Mouse (Mus musculus) heart, embryonic 13.5 days (tissue): Measurements from ENCODE around the gene Fosl1. TPM values are rescaled to one million over a fixed set of nuclear protein-coding genes. Genes with fewer than 3 reads are reported as not detected.

Experiments used
- ATAC-seq: fragments of 200-750 bp; cut with Nextera tagmentation; 2 replicates; pipeline ENCODE4 v1.8.0; 2017; ENCODE audit warnings: moderate TSS enrichment; ENCODE audit not compliant: insufficient number of reproducible peaks, low FRiP score, low TSS enrichment; ENCODE audit errors: extremely low read depth
- H3K27ac ChIP-seq: fragments of 300-500 bp; sonication (generic); replicated peaks from 2 replicates; pipeline ENCODE4 v1.5.1; 2015; ENCODE audit warnings: moderate library complexity, mild to moderate bottlenecking, inconsistent platforms
- H3K27me3 ChIP-seq: fragments of 300-500 bp; sonication (generic); replicated peaks from 2 replicates; pipeline ENCODE4 v1.6.1; 2015; ENCODE audit warnings: mild to moderate bottlenecking, inconsistent platforms
- H3K36me3 ChIP-seq: fragments of 300-500 bp; sonication (generic); 2 replicates; pipeline ENCODE4 v1.6.1; 2015; ENCODE audit warnings: mild to moderate bottlenecking, inconsistent platforms
- H3K4me1 ChIP-seq: fragments of 300-500 bp; sonication (generic); 2 replicates; pipeline ENCODE4 v1.6.1; 2015; ENCODE audit warnings: inconsistent platforms
- H3K4me2 ChIP-seq: fragments of 300-500 bp; sonication (generic); 2 replicates; pipeline ENCODE4 v1.6.1; 2015; ENCODE audit warnings: inconsistent platforms, mild to moderate bottlenecking, moderate library complexity
- H3K4me3 ChIP-seq: fragments of 300-500 bp; sonication (generic); 2 replicates; pipeline ENCODE4 v1.5.1; 2015; ENCODE audit warnings: moderate library complexity, mild to moderate bottlenecking, inconsistent platforms
- H3K9ac ChIP-seq: fragments of 300-500 bp; sonication (generic); 2 replicates; pipeline ENCODE4 v1.6.1; 2015; ENCODE audit warnings: inconsistent platforms, mild to moderate bottlenecking, moderate library complexity
- H3K9me3 ChIP-seq: fragments of 300-500 bp; sonication (generic); 2 replicates; pipeline ENCODE4 v1.6.1; 2016; ENCODE audit warnings: inconsistent platforms
- WGBS: fragments of 180-500 bp; shearing (Covaris S2); methylation state at CpG from one replicate; pipeline ENCODE4 v1.1.7; 2015; ENCODE audit warnings: mixed read lengths; 5-methylcytosine and 5-hydroxymethylcytosine counted together
- polyA plus RNA-seq: library from polyadenylated mRNA; unstranded; fragments of >200 nt; fragmentation: Nextera tagmentation; extraction: Ambion mirVana; gene quantifications from 2 replicates; pipeline ENCODE4 v1.2.1, GENCODE M21; 2015

Gene Fosl1
- polyA plus RNA-seq, 1 experiment from 2014 or later = not detected

GRCm38 (mm10) chr19:5473720-5474119, 26.4 kb downstream of the Fosl1 start, which contains the start of gene Efemp2:
Gene Efemp2 (plus strand): TSS chr19:5473954.
- peak; percentile 66; the same call in 1 of the 2 replicates for ATAC-seq
- Histone ChIP-seq H3K4me3 (peak within 1 kb of the TSS; percentile 69), H3K27me3 (no peaks in the 10 kb centered on the region), H3K9ac (peak within 1 kb of the TSS; percentile 92), H3K27ac (peak within 1 kb of the TSS; percentile 86), H3K4me2 (peak within 1 kb of the TSS; percentile 75), H3K4me1 (peaks cover 24% of the 10 kb centered on the region), H3K36me3 (peaks cover 25% of the 10 kb centered on the region), H3K9me3 (no peaks in the 10 kb centered on the region)
- under 1% methylated on average over 22 of the region's 22 CpGs for WGBS

- 1% methylated on average over 46 of the region's 68 CpGs for WGBS
- Histone ChIP-seq H3K27ac (peak overlapping the region; percentile 86), H3K36me3 (peaks cover 33% of the 10 kb centered on the region), H3K4me1 (peaks cover 24% of the 10 kb centered on the region), H3K4me2 (peak overlapping the region; percentile 75), H3K9ac (peak overlapping the region; percentile 92), H3K9me3 (no peaks in the 10 kb centered on the region), H3K4me3 (peak overlapping the region; percentile 69), H3K27me3 (no peaks in the 10 kb centered on the region)
- peak; percentile 34 for ATAC-seq
Observed at GRCm38 (mm10) chr19:5474281-5475068, 27.1 kb downstream of the Fosl1 start.

- 13% methylated on average over 12 of the region's 13 CpGs for WGBS
- Histone ChIP-seq H3K36me3 (peaks cover 40% of the 10 kb centered on the region), H3K4me3 (peak overlapping the region; percentile 69), H3K4me2 (peak overlapping the region; percentile 75), H3K9ac (peak overlapping the region; percentile 92), H3K27me3 (no peaks in the 10 kb centered on the region), H3K27ac (peak overlapping the region; percentile 86), H3K9me3 (no peaks in the 10 kb centered on the region), H3K4me1 (peaks cover 24% of the 10 kb centered on the region)
- no peak; the same call in 1 of the 2 replicates for ATAC-seq
Observed at GRCm38 (mm10) chr19:5475069-5475714, 27.8 kb downstream of the Fosl1 start.

GRCm38 (mm10) chr19:5477004-5477667, 29.8 kb downstream of the Fosl1 start:
- no peak overlapping the region for H3K4me2 ChIP-seq

GRCm38 (mm10) chr19:5477668-5478300, 30.4 kb downstream of the Fosl1 start:
- WGBS = 86% methylated on average over 18 of the region's 18 CpGs
- H3K9me3 ChIP-seq = no peaks in the 10 kb centered on the region
- no peak for ATAC-seq
- H3K27ac ChIP-seq = no peak overlapping the region
- no peaks in the 10 kb centered on the region for H3K27me3 ChIP-seq
- no peak overlapping the region for H3K4me2 ChIP-seq
- peaks cover 66% of the 10 kb centered on the region for H3K36me3 ChIP-seq
- H3K9ac ChIP-seq = no peak overlapping the region
- no peak overlapping the region for H3K4me3 ChIP-seq
- H3K4me1 ChIP-seq = peaks cover 24% of the 10 kb centered on the region

More at GRCm38 (mm10) chr19:5477004-5477667, 29.8 kb downstream of the Fosl1 start:
- no peak for ATAC-seq
- peaks cover 59% of the 10 kb centered on the region for H3K36me3 ChIP-seq
- H3K4me1 ChIP-seq = peaks cover 24% of the 10 kb centered on the region
- peak overlapping the region; percentile 37; the same call in 1 of the 2 replicates for H3K9ac ChIP-seq
- 82% methylated on average over 10 of the region's 10 CpGs for WGBS
- no peak overlapping the region for H3K27ac ChIP-seq
- no peak overlapping the region for H3K4me3 ChIP-seq
- H3K9me3 ChIP-seq = no peaks in the 10 kb centered on the region
- no peaks in the 10 kb centered on the region for H3K27me3 ChIP-seq

- 87% methylated on average over 10 of the region's 10 CpGs for WGBS
- H3K9ac ChIP-seq = no peak overlapping the region
Observed at GRCm38 (mm10) chr19:5480016-5480415, 32.7 kb downstream of the Fosl1 start.

GRCm38 (mm10) chr19:5481398-5481797, 34.1 kb downstream of the Fosl1 start:
- Histone ChIP-seq H3K9ac (no peak overlapping the region), H3K27me3 (no peaks in the 10 kb centered on the region), H3K4me1 (peaks cover 3% of the 10 kb centered on the region), H3K9me3 (no peaks in the 10 kb centered on the region), H3K4me3 (no peak overlapping the region), H3K36me3 (peaks cover 98% of the 10 kb centered on the region), H3K27ac (no peak overlapping the region), H3K4me2 (no peak overlapping the region)
- WGBS = 83% methylated on average over 10 of the region's 10 CpGs
- ATAC-seq = no peak

More at GRCm38 (mm10) chr19:5480016-5480415, 32.7 kb downstream of the Fosl1 start:
- peaks cover 12% of the 10 kb centered on the region for H3K4me1 ChIP-seq
- H3K27me3 ChIP-seq = no peaks in the 10 kb centered on the region
- no peak for ATAC-seq
- H3K36me3 ChIP-seq = peaks cover 88% of the 10 kb centered on the region
- no peak overlapping the region for H3K4me3 ChIP-seq
- H3K27ac ChIP-seq = no peak overlapping the region
- no peaks in the 10 kb centered on the region for H3K9me3 ChIP-seq
- no peak overlapping the region for H3K4me2 ChIP-seq

GRCm38 (mm10) chr19:5483386-5484359, 36.3 kb downstream of the Fosl1 start:
- Histone ChIP-seq H3K4me1 (peaks cover 18% of the 10 kb centered on the region), H3K9me3 (no peaks in the 10 kb centered on the region), H3K36me3 (peaks cover 81% of the 10 kb centered on the region), H3K9ac (no peak overlapping the region), H3K27me3 (no peaks in the 10 kb centered on the region), H3K27ac (no peak overlapping the region), H3K4me3 (no peak overlapping the region), H3K4me2 (no peak overlapping the region)
- no peak for ATAC-seq
- WGBS = 89% methylated on average over 19 of the region's 19 CpGs

GRCm38 (mm10) chr19:5484496-5484895, 37.1 kb downstream of the Fosl1 start:
- H3K4me3 ChIP-seq = no peak overlapping the region
- no peaks in the 10 kb centered on the region for H3K27me3 ChIP-seq
- H3K9ac ChIP-seq = no peak overlapping the region
- WGBS = 86% methylated on average over 5 of the region's 5 CpGs
- H3K4me2 ChIP-seq = no peak overlapping the region
- ATAC-seq = no peak
- H3K9me3 ChIP-seq = no peaks in the 10 kb centered on the region
- H3K36me3 ChIP-seq = peaks cover 73% of the 10 kb centered on the region
- no peak overlapping the region for H3K27ac ChIP-seq
- peaks cover 21% of the 10 kb centered on the region for H3K4me1 ChIP-seq

- H3K4me3 ChIP-seq = no peak overlapping the region
- peaks cover 27% of the 10 kb centered on the region for H3K4me1 ChIP-seq
- 81% methylated on average over 8 of the region's 8 CpGs for WGBS
- no peaks in the 10 kb centered on the region for H3K9me3 ChIP-seq
- no peaks in the 10 kb centered on the region for H3K27me3 ChIP-seq
- no peak overlapping the region for H3K4me2 ChIP-seq
- ATAC-seq = no peak
- H3K36me3 ChIP-seq = peaks cover 64% of the 10 kb centered on the region
- no peak overlapping the region for H3K27ac ChIP-seq
- no peak overlapping the region for H3K9ac ChIP-seq
Observed at GRCm38 (mm10) chr19:5485371-5485770, 38.0 kb downstream of the Fosl1 start.
